Mouse (Mus musculus) liver, embryonic 14.5 days (tissue): ENCODE measurements around the gene Disc1. TPM values are rescaled to one million over a fixed set of nuclear protein-coding genes. Genes with fewer than 3 reads are reported as not detected.

Source experiments
- ATAC-seq: fragments of 200-750 bp; cut with Nextera tagmentation; 2 replicates; pipeline ENCODE4 v1.8.0; 2017; ENCODE audit warnings: moderate number of reproducible peaks, mild to moderate bottlenecking, moderate library complexity; ENCODE audit not compliant: insufficient read depth
- DNase-seq, 3 experiments: peaks; one replicate each; pipeline ENCODE4 v3.0.0-alpha.2; 2012 to 2013; ENCODE audit warnings: low read depth in 3 of 3, low spot score in 3 of 3
- H3K27ac ChIP-seq: fragments of 300-500 bp; sonication (generic); 2 replicates; pipeline ENCODE4 v1.5.1; 2014; ENCODE audit warnings: moderate library complexity, mild to moderate bottlenecking, control low read depth, inconsistent platforms
- H3K27me3 ChIP-seq: fragments of 300-500 bp; sonication (generic); 2 replicates; pipeline ENCODE4 v1.6.1; 2014; ENCODE audit warnings: mild to moderate bottlenecking, low read length, moderate library complexity; ENCODE audit not compliant: control insufficient read depth, insufficient read depth
- H3K36me3 ChIP-seq: fragments of 300-500 bp; sonication (generic); replicated peaks from 2 replicates; pipeline ENCODE4 v1.6.1; 2014; ENCODE audit warnings: low read depth; ENCODE audit not compliant: control insufficient read depth, insufficient read depth
- H3K4me1 ChIP-seq, 2 experiments: fragments of 200-500 bp in 1 of 2; fragments of 300-500 bp in 1 of 2; sonication (generic) in 1 of 2; replicated peaks; 2 replicates each; pipeline ENCODE4 v1.6.1; 2012 to 2014; ENCODE audit warnings: antibody characterized with exemption in 1 of 2, inconsistent platforms in 1 of 2, low read length in 1 of 2; ENCODE audit not compliant: control insufficient read depth in 2 of 2, insufficient read depth in 2 of 2
- H3K4me2 ChIP-seq: fragments of 300-500 bp; sonication (generic); 2 replicates; pipeline ENCODE4 v1.6.1; 2014; ENCODE audit warnings: low read depth, mild to moderate bottlenecking, control low read depth, moderate library complexity
- H3K4me3 ChIP-seq, 2 experiments: fragments of 200-500 bp in 1 of 2; fragments of 300-500 bp in 1 of 2; sonication (generic) in 1 of 2; 2 replicates each; pipeline ENCODE4 v1.5.1; 2012 to 2014; ENCODE audit warnings: low read depth in 2 of 2, low read length in 2 of 2, mild to moderate bottlenecking in 2 of 2, control low read depth in 1 of 2, inconsistent platforms in 1 of 2, moderate library complexity in 1 of 2; ENCODE audit not compliant: insufficient read depth in 1 of 2
- H3K9ac ChIP-seq: fragments of 300-500 bp; sonication (generic); replicated peaks from 2 replicates; pipeline ENCODE4 v1.6.1; 2014; ENCODE audit warnings: mild to moderate bottlenecking, control low read depth, moderate library complexity
- H3K9me3 ChIP-seq: fragments of 300-500 bp; sonication (generic); 2 replicates; pipeline ENCODE4 v1.6.1; 2016; ENCODE audit warnings: low read length, mixed read lengths; ENCODE audit not compliant: control insufficient read depth
- CTCF ChIP-seq: IDR thresholded peaks from 2 replicates; pipeline ENCODE4 v1.5.1; 2016; ENCODE audit warnings: antibody characterized with exemption, low read depth, control low read depth
- EP300 ChIP-seq: IDR thresholded peaks from 2 replicates; pipeline ENCODE4 v1.6.1; 2016; ENCODE audit warnings: antibody characterized with exemption, low read depth
- WGBS: fragments of 180-500 bp; shearing (Covaris S2); extraction: QIAGEN DNeasy Blood & Tissue Kit; methylation state at CpG from one replicate; pipeline ENCODE4 v1.1.7; 2014; ENCODE audit not compliant: insufficient replicate concordance; 5-methylcytosine and 5-hydroxymethylcytosine counted together
- polyA plus RNA-seq, 2 experiments: library from polyadenylated mRNA; depleted of rRNA in 1 of 2; stranded (reverse) in 1 of 2; unstranded in 1 of 2; fragments of >200 nt; fragmentation: Nextera tagmentation in 1 of 2; extraction: Ambion mirVana in 1 of 2; gene quantifications; 2 replicates each; pipeline versions ENCODE4 v1.2.1 to v1.2.3; 2012 to 2014

Gene Disc1
- polyA plus RNA-seq, 2 experiments, result 0.11 to 0.17 TPM

GRCm38 (mm10) chr8:125069733-125070132 lies 15.7 kb downstream of the Disc1 start:
- H3K9me3 ChIP-seq, result no peaks in the 10 kb centered on the region
- no peak overlapping the region for H3K4me3 ChIP-seq
- no peak for DNase-seq
- no peaks in the 10 kb centered on the region for H3K36me3 ChIP-seq
- H3K27ac ChIP-seq, result no peak overlapping the region
- TF ChIP-seq EP300, result no peak
- TF ChIP-seq CTCF, result no peak
- H3K27me3 ChIP-seq, result no peaks in the 10 kb centered on the region
- H3K9ac ChIP-seq, result no peak overlapping the region
- WGBS, result 59% methylated on average over 6 of the region's 6 CpGs
- ATAC-seq, result no peak
- H3K4me1 ChIP-seq, result peaks cover 0 to 2% of the 10 kb centered on the region in 2 experiments; a peak in 1 of 4 replicates
- no peak overlapping the region for H3K4me2 ChIP-seq

GRCm38 (mm10) chr8:125074141-125074540 lies 20.1 kb downstream of the Disc1 start:
- Histone ChIP-seq H3K9ac (no peak overlapping the region), H3K27me3 (no peaks in the 10 kb centered on the region), H3K27ac (no peak overlapping the region), H3K36me3 (no peaks in the 10 kb centered on the region), H3K4me3 (no peak overlapping the region), H3K9me3 (no peaks in the 10 kb centered on the region), H3K4me2 (no peak overlapping the region), H3K4me1 (no peaks in the 10 kb centered on the region)
- WGBS, result 69% methylated on average over 10 of the region's 10 CpGs
- no peak for ATAC-seq
- no peak for DNase-seq
- TF ChIP-seq EP300 (no peak), CTCF (no peak)

GRCm38 (mm10) chr8:125074581-125074980 lies 20.6 kb downstream of the Disc1 start:
- whole genome bisulfite sequencing, result 65% methylated on average over 2 of the region's 2 CpGs
- H3K36me3 ChIP-seq, result no peaks in the 10 kb centered on the region
- no peaks in the 10 kb centered on the region for H3K9me3 ChIP-seq
- ATAC-seq, result no peak
- TF ChIP-seq EP300 (no peak), CTCF (no peak)
- H3K27me3 ChIP-seq, result no peaks in the 10 kb centered on the region
- no peaks in the 10 kb centered on the region for H3K4me1 ChIP-seq
- no peak overlapping the region for H3K4me2 ChIP-seq
- H3K9ac ChIP-seq, result no peak overlapping the region
- H3K27ac ChIP-seq, result no peak overlapping the region
- H3K4me3 ChIP-seq, result no peak overlapping the region
- DNase-seq, result no peak

- 61% methylated on average over 4 of the region's 4 CpGs for WGBS
- Histone ChIP-seq H3K27me3 (no peaks in the 10 kb centered on the region), H3K27ac (no peak overlapping the region), H3K9ac (no peak overlapping the region), H3K4me3 (no peak overlapping the region), H3K4me2 (no peak overlapping the region), H3K9me3 (no peaks in the 10 kb centered on the region), H3K36me3 (no peaks in the 10 kb centered on the region), H3K4me1 (no peaks in the 10 kb centered on the region)
- TF ChIP-seq CTCF (no peak), EP300 (no peak)
- ATAC-seq (no peak), DNase-seq (no peak)
Observed at GRCm38 (mm10) chr8:125075389-125075788, 21.4 kb downstream of the Disc1 start.

- TF ChIP-seq CTCF (no peak), EP300 (no peak)
- H3K9me3 ChIP-seq, result no peaks in the 10 kb centered on the region
- no peaks in the 10 kb centered on the region for H3K27me3 ChIP-seq
- H3K27ac ChIP-seq, result no peak overlapping the region
- H3K9ac ChIP-seq, result no peak overlapping the region
- 68% methylated on average over 8 of the region's 8 CpGs for WGBS
- H3K4me1 ChIP-seq, result no peaks in the 10 kb centered on the region; a peak in 1 of 4 replicates
- H3K4me2 ChIP-seq, result no peak overlapping the region
- no peak for ATAC-seq
- DNase-seq, result no peak
- H3K36me3 ChIP-seq, result no peaks in the 10 kb centered on the region
- no peak overlapping the region for H3K4me3 ChIP-seq
Observed at GRCm38 (mm10) chr8:125077326-125077725, 23.3 kb downstream of the Disc1 start.
